Mouse (Mus musculus): ENCODE measurements around the gene Mb. TPM values are rescaled to one million over a fixed set of nuclear protein-coding genes. Genes with fewer than 3 reads are reported as not detected.

Gene Mb
- 1,055 TPM for polyA plus RNA-seq (2012; fragmentation: generic; extraction: Trizol)

DNA sequence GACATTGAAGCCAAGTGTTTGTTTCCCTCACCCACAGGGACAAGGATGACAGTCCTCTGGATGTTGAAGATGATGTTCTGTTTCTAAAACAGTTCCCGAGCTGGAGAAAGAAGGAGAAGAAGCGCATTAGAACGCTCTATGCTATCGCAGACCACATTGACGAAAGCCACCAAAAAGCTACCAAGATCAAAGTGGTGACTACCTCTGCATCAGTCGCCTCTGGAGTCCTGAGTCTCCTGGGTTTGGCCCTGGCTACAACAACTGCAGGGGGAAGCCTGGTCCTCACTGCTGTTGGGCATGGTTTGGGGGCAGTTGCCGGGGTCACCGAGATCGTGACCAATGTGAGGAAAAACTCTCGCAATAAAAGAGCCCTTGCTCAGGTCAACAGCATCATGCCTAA, at the start of gene Mb:
Gene Mb (minus strand): TSS at position 101 of the 400 bp plus-strand sequence.
- no peak for TF ChIP-seq TCF12 (IDR thresholded peaks at IDR 0.05; ENCODE audit: insufficient read depth, poor library complexity, severe bottlenecking)
- TF ChIP-seq MAX (IDR thresholded peaks at IDR 0.05; ENCODE audit: low read depth), result no peak
- TF ChIP-seq POLR2AphosphoS2 (IDR thresholded peaks at IDR 0.05; ENCODE audit: insufficient read length, low read depth), result no peak
- TF ChIP-seq CEBPB (IDR thresholded peaks at IDR 0.05; ENCODE audit: insufficient read depth, poor library complexity, severe bottlenecking), result no peak
- TF ChIP-seq POLR2A (IDR thresholded peaks at IDR 0.05; ENCODE audit: insufficient read length, low read depth), result no peak
- no peak for TF ChIP-seq USF1 (IDR thresholded peaks at IDR 0.05; ENCODE audit: low read depth)
- no peak for TF ChIP-seq MYOG (IDR thresholded peaks at IDR 0.05; ENCODE audit: control insufficient read depth in 1 of 3, insufficient read depth in 1 of 3, insufficient read length in 2 of 3, low read depth in 2 of 3)
- no peak for TF ChIP-seq MYOD1 (IDR thresholded peaks at IDR 0.05; ENCODE audit: control insufficient read depth in 1 of 3, insufficient read length in 2 of 3, low read depth in 2 of 3)
- TF ChIP-seq SRF (IDR thresholded peaks at IDR 0.05; ENCODE audit: control insufficient read depth, insufficient read length, low read depth), result no peak
- no peak for TF ChIP-seq REST (IDR thresholded peaks at IDR 0.05; ENCODE audit: insufficient read depth, insufficient read length)
- no peak for TF ChIP-seq TCF3 (IDR thresholded peaks at IDR 0.05; ENCODE audit: insufficient read length, low read depth)
- TF ChIP-seq E2F4 (IDR thresholded peaks at IDR 0.05; ENCODE audit: insufficient read depth), result no peak
- H3K79me2 ChIP-seq (ENCODE audit: control insufficient read depth, insufficient read depth), result no peaks in the 10 kb centered on the region
- H3K27me3 ChIP-seq (ENCODE audit: control insufficient read depth, insufficient read depth, insufficient read length), result peaks cover 7% of the 10 kb centered on the region
- no peak within 1 kb of the TSS for H3K4me3 ChIP-seq
- no peak within 1 kb of the TSS for H3K4me2 ChIP-seq (ENCODE audit: low read depth)
- no peaks in the 10 kb centered on the region for H3K36me3 ChIP-seq (ENCODE audit: control insufficient read depth, insufficient read depth)
- no peak within 1 kb of the TSS for H3ac ChIP-seq (ENCODE audit: control insufficient read depth, insufficient read length)

DNA sequence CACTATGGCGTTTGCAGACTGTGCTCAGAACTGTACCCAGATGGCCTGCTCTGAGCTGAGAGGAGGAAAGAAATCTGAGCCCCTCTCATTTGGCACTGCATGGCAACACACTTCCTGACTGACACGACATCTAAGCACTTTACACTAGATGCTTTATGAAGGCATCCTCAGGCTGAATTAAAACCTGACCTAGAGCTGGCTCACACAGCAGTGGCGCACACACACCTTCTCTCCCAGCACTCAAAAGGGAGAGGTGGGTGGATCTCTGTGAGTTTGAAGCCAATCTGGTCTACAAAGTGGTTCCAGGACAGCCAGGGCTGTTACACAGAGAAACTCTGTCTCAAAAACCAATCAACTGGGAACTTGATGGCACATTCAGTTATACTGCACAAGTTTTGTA, 49.3 kb upstream of the Mb start:
- no peak for TF ChIP-seq CEBPB (IDR thresholded peaks at IDR 0.05; ENCODE audit: insufficient read depth, poor library complexity, severe bottlenecking)
- peak; percentile 31 for TF ChIP-seq POLR2A (IDR thresholded peaks at IDR 0.05; ENCODE audit: insufficient read length, low read depth)
- Histone ChIP-seq H3K4me2 (ENCODE audit: low read depth) (no peak overlapping the region), H3K4me3 (no peak overlapping the region), H3K79me2 (ENCODE audit: control insufficient read depth, insufficient read depth) (peaks cover 29% of the 10 kb centered on the region), H3K36me3 (ENCODE audit: control insufficient read depth, insufficient read depth) (peaks cover 95% of the 10 kb centered on the region), H3K27me3 (ENCODE audit: control insufficient read depth, insufficient read depth, insufficient read length) (no peaks in the 10 kb centered on the region), H3ac (ENCODE audit: control insufficient read depth, insufficient read length) (no peak overlapping the region)

DNA sequence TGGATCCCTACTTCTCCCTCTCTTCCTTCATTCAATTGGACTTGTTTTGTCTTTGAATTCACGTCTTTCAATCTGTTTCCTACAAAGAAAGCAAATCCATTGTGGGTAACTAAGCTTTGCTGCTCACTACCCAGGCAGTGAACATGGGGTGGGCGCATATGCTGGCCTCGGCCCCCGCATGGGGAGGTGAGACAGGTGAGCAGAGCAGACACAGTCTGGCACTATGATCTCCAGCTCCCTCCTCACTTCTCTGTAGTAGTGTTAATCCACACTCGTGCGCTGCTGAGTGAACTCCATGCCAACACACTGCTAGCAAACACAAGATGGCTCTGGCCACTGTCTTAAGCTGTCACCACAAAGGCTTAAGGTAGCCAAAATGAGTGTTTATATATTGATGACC, 46.9 kb upstream of the Mb start:
- H3K27me3 ChIP-seq (ENCODE audit: control insufficient read depth, insufficient read depth, insufficient read length), result no peaks in the 10 kb centered on the region
- H3K79me2 ChIP-seq (ENCODE audit: control insufficient read depth, insufficient read depth), result peaks cover 25% of the 10 kb centered on the region
- peaks cover 99% of the 10 kb centered on the region for H3K36me3 ChIP-seq (ENCODE audit: control insufficient read depth, insufficient read depth)
- no peak overlapping the region for H3ac ChIP-seq (ENCODE audit: control insufficient read depth, insufficient read length)
- H3K4me2 ChIP-seq (ENCODE audit: low read depth), result no peak overlapping the region
- no peak overlapping the region for H3K4me3 ChIP-seq
- TF ChIP-seq POLR2AphosphoS2 (IDR thresholded peaks at IDR 0.05; ENCODE audit: insufficient read length, low read depth) (peak; percentile 69), POLR2A (IDR thresholded peaks at IDR 0.05; ENCODE audit: insufficient read length, low read depth) (peak; percentile 50), MAX (IDR thresholded peaks at IDR 0.05; ENCODE audit: low read depth) (no peak)

DNA sequence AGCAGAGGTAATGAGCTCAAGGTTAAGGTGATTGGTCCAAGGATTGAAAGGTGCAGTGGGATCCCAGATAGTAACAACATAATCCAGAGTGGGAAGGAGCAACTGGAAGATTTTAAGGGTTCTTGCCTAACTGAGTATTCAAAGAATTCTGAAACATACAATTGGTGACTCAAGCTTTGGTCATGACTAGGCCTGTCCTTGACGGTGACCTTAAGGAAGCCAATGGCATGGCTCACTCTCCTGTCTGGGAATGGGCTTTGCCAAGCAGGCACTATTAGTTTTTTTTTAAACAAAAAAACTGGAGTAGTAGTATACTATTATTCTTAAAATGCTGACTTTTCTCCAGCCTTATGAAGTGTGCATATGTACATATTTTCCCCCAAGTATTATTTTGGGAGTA, 44.7 kb upstream of the Mb start:
- H3K27me3 ChIP-seq (ENCODE audit: control insufficient read depth, insufficient read depth, insufficient read length), result no peaks in the 10 kb centered on the region
- no peak overlapping the region for H3K4me2 ChIP-seq (ENCODE audit: low read depth)
- no peak for TF ChIP-seq USF1 (IDR thresholded peaks at IDR 0.05; ENCODE audit: low read depth)
- TF ChIP-seq TCF3 (IDR thresholded peaks at IDR 0.05; ENCODE audit: insufficient read length, low read depth), result no peak
- TF ChIP-seq POLR2AphosphoS2 (IDR thresholded peaks at IDR 0.05; ENCODE audit: insufficient read length, low read depth), result no peak
- no peak for TF ChIP-seq SRF (IDR thresholded peaks at IDR 0.05; ENCODE audit: control insufficient read depth, insufficient read length, low read depth)
- no peak for TF ChIP-seq POLR2A (IDR thresholded peaks at IDR 0.05; ENCODE audit: insufficient read length, low read depth)
- no peak for TF ChIP-seq E2F4 (IDR thresholded peaks at IDR 0.05; ENCODE audit: insufficient read depth)
- TF ChIP-seq CEBPB (IDR thresholded peaks at IDR 0.05; ENCODE audit: insufficient read depth, poor library complexity, severe bottlenecking), result no peak
- TF ChIP-seq MYOD1 (IDR thresholded peaks at IDR 0.05; ENCODE audit: control insufficient read depth in 1 of 3, insufficient read length in 2 of 3, low read depth in 2 of 3), result no peak
- no peak for TF ChIP-seq TCF12 (IDR thresholded peaks at IDR 0.05; ENCODE audit: insufficient read depth, poor library complexity, severe bottlenecking)
- TF ChIP-seq MAX (IDR thresholded peaks at IDR 0.05; ENCODE audit: low read depth), result no peak
- TF ChIP-seq REST (IDR thresholded peaks at IDR 0.05; ENCODE audit: insufficient read depth, insufficient read length), result no peak
- TF ChIP-seq MYOG (IDR thresholded peaks at IDR 0.05; ENCODE audit: control insufficient read depth in 1 of 3, insufficient read depth in 1 of 3, insufficient read length in 2 of 3, low read depth in 2 of 3), result no peak

DNA sequence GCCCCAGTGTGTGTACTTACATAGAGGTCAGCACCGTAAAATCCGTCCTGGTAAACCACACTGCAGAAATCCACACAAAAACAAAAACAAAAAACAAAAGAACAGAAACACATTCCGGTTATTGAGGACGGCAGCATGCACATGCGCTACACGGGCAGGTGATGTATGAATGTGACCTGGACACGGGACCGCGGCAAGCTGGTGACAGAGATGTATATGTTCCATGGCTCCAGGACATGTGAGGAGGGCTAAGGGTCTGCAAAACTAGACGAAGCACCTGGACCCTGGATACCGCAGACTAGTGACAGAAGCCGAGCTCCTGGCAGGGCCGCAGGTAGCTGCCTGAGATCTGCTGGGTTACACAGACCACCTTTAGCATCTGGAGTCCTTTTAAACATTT, 44.0 kb upstream of the Mb start:
- Histone ChIP-seq H3K36me3 (ENCODE audit: control insufficient read depth, insufficient read depth) (peaks cover 99% of the 10 kb centered on the region), H3K4me2 (ENCODE audit: low read depth) (no peak overlapping the region), H3K27me3 (ENCODE audit: control insufficient read depth, insufficient read depth, insufficient read length) (no peaks in the 10 kb centered on the region), H3ac (ENCODE audit: control insufficient read depth, insufficient read length) (no peak overlapping the region), H3K4me3 (no peak overlapping the region), H3K79me2 (ENCODE audit: control insufficient read depth, insufficient read depth) (peaks cover 28% of the 10 kb centered on the region)
- TF ChIP-seq TCF12 (IDR thresholded peaks at IDR 0.05; ENCODE audit: insufficient read depth, poor library complexity, severe bottlenecking), result no peak
- TF ChIP-seq SRF (IDR thresholded peaks at IDR 0.05; ENCODE audit: control insufficient read depth, insufficient read length, low read depth), result no peak
- TF ChIP-seq CEBPB (IDR thresholded peaks at IDR 0.05; ENCODE audit: insufficient read depth, poor library complexity, severe bottlenecking), result no peak
- TF ChIP-seq POLR2A (IDR thresholded peaks at IDR 0.05; ENCODE audit: insufficient read length, low read depth), result peak; percentile 53
- peak; percentile 76 for TF ChIP-seq POLR2AphosphoS2 (IDR thresholded peaks at IDR 0.05; ENCODE audit: insufficient read length, low read depth)

More for the DNA sequence above, 44.7 kb upstream of the Mb start:
- Histone ChIP-seq H3ac (ENCODE audit: control insufficient read depth, insufficient read length) (no peak overlapping the region), H3K4me3 (no peak overlapping the region), H3K79me2 (ENCODE audit: control insufficient read depth, insufficient read depth) (peaks cover 21% of the 10 kb centered on the region), H3K36me3 (ENCODE audit: control insufficient read depth, insufficient read depth) (peaks cover 99% of the 10 kb centered on the region)
